Mouse (Mus musculus): Measurements from ENCODE around the gene Fkbpl. TPM values are rescaled to one million over a fixed set of nuclear protein-coding genes. Genes with fewer than 3 reads are reported as not detected.

Fkbpl gene
- total and polyA plus RNA-seq, 3 experiments = 5.5 to 8.2 (median 6.2) TPM

DNA sequence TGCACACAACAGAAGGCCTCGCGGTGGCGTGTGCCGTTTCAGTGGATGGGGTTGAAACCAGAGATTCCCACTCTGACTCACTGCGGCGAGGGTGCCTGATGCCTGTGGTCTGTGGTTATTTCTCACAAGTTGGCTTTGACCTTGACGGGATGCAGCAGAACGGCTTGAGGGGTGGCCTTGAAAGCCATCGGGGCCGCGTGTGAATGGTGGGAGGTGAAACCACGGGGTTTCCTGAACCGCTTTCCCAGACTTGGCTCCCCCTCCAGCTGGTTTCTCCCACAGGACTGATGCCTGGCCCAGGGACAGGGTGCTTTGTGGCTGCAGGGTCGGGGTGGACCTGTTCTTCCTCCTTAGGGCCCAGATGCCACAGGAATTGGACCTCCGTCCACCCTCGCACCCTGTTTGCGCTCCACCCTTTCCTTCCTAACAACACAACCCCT is 36.6 kb downstream of the Fkbpl start:
- DNase-seq (ENCODE audit: extremely low read depth) = peak; percentile 72
- Histone ChIP-seq H3K79me2 (replicated peaks; ENCODE audit: control insufficient read depth, extremely low read depth, insufficient read depth, poor library complexity, severe bottlenecking) (no peaks in the 10 kb centered on the region), H3K4me3 (replicated peaks in 1 of 3; ENCODE audit: low read depth in 2 of 3, low read length in 2 of 3, poor library complexity in 1 of 3) (no peak overlapping the region), H3K27me3 (replicated peaks) (peaks cover 95% of the 10 kb centered on the region), H3K4me1 (ENCODE audit: control insufficient read depth in 1 of 2, insufficient read depth in 2 of 2) (peaks cover 10 to 19% of the 10 kb centered on the region in 2 experiments; a peak in 3 of 4 replicates), H3K4me2 (ENCODE audit: insufficient read depth, low read depth, poor library complexity, severe bottlenecking) (no peak overlapping the region), H3K9ac (ENCODE audit: insufficient read depth, low read depth) (no peak overlapping the region), H3K36me3 (replicated peaks in 1 of 2; ENCODE audit: control insufficient read depth in 1 of 2, insufficient read depth in 1 of 2, low read length in 1 of 2) (no peaks in the 10 kb centered on the region), H3K9me3 (replicated peaks; ENCODE audit: low read length) (no peaks in the 10 kb centered on the region), H3K27ac (ENCODE audit: insufficient read depth, low read depth) (no peak overlapping the region)
- TF ChIP-seq RAD21 (IDR thresholded peaks at IDR 0.05; ENCODE audit: low read depth, low read length) (no peak), TCF12 (IDR thresholded peaks at IDR 0.05; ENCODE audit: low read depth, low read length) (peak; percentile 60), PAX5 (IDR thresholded peaks at IDR 0.05; ENCODE audit: low read length) (no peak), MEF2A (IDR thresholded peaks at IDR 0.05; ENCODE audit: borderline replicate concordance, low read depth, low read length) (no peak), JUND (conservative IDR thresholded peaks at IDR 0.05; ENCODE audit: low read depth, low read length) (peak; percentile 67), MXI1 (IDR thresholded peaks at IDR 0.05; ENCODE audit: low read depth, low read length) (no peak), SMC3 (IDR thresholded peaks at IDR 0.05; ENCODE audit: low read depth, low read length) (0 out of 2 replicates have a peak, but pooled peaks have one; percentile 12), ZNF384 (IDR thresholded peaks at IDR 0.05; ENCODE audit: low read depth, low read length) (no peak), CHD1 (IDR thresholded peaks at IDR 0.05; ENCODE audit: low read depth, low read length) (no peak), ZC3H11A (IDR thresholded peaks at IDR 0.05; ENCODE audit: low read depth, low read length) (no peak), TBP (conservative IDR thresholded peaks at IDR 0.05; ENCODE audit: low read depth, low read length) (no peak), MAX (IDR thresholded peaks at IDR 0.05; ENCODE audit: low read length) (peak; percentile 56; the same call in 1 of the 2 replicates), RCOR1 (conservative IDR thresholded peaks at IDR 0.05; ENCODE audit: low read depth, low read length) (peak; percentile 93), ZMIZ1 (IDR thresholded peaks at IDR 0.05; ENCODE audit: low read depth, low read length) (no peak), POLR2AphosphoS2 (IDR thresholded peaks at IDR 0.05; ENCODE audit: low read depth, low read length) (no peak), EP300 (IDR thresholded peaks at IDR 0.05; ENCODE audit: low read length) (peak; percentile 66), MAFK (IDR thresholded peaks at IDR 0.05; ENCODE audit: insufficient replicate concordance, low read length) (peak; percentile 98), E2F4 (IDR thresholded peaks at IDR 0.05; ENCODE audit: insufficient replicate concordance, low read depth, low read length) (no peak), MAZ (IDR thresholded peaks at IDR 0.05; ENCODE audit: low read depth, low read length) (0 out of 2 replicates have a peak, but pooled peaks have one; percentile 19), USF2 (conservative IDR thresholded peaks at IDR 0.05; ENCODE audit: low read depth, low read length) (no peak), BHLHE40 (IDR thresholded peaks at IDR 0.05; ENCODE audit: low read depth, low read length) (peak; percentile 98), NRF1 (IDR thresholded peaks at IDR 0.05; ENCODE audit: low read depth, low read length) (no peak), JUN (IDR thresholded peaks at IDR 0.05; ENCODE audit: insufficient read depth, low read depth, low read length) (peak; percentile 48; the same call in 1 of the 2 replicates), ETS1 (conservative IDR thresholded peaks at IDR 0.05; ENCODE audit: low read depth, low read length) (peak; percentile 47; the same call in 1 of the 2 replicates), SIN3A (IDR thresholded peaks at IDR 0.05; ENCODE audit: low read length) (0 out of 2 replicates have a peak, but pooled peaks have one; percentile 32), UBTF (IDR thresholded peaks at IDR 0.05; ENCODE audit: low read depth, low read length) (no peak), IRF4 (IDR thresholded peaks at IDR 0.05; ENCODE audit: low read depth, low read length) (peak; percentile 94), MYC (IDR thresholded peaks at IDR 0.05; ENCODE audit: low read depth, low read length) (peak; percentile 66; the same call in 1 of the 2 replicates)
- dilution Hi-C loops (cut with MboI; ENCODE audit: extremely low pct_ligation_motif_present, extremely low pct_unique_long_range_greater_than_20kb, low sequenced_read_pairs) = no loop called here
- in situ Hi-C loops (cut with MboI; ENCODE audit: low pct_ligation_motif_present, low pct_unique_long_range_greater_than_20kb, low sequenced_read_pairs) = no loop called here

All from CH12.LX (cell line).